Mouse (Mus musculus): Measurements from ENCODE around the gene Tnfrsf11a. TPM values are rescaled to one million over a fixed set of nuclear protein-coding genes. Genes with fewer than 3 reads are reported as not detected.

Tnfrsf11a gene
- polyA plus RNA-seq, 1 experiment from 2014 or later, result 0.95 TPM

DNA sequence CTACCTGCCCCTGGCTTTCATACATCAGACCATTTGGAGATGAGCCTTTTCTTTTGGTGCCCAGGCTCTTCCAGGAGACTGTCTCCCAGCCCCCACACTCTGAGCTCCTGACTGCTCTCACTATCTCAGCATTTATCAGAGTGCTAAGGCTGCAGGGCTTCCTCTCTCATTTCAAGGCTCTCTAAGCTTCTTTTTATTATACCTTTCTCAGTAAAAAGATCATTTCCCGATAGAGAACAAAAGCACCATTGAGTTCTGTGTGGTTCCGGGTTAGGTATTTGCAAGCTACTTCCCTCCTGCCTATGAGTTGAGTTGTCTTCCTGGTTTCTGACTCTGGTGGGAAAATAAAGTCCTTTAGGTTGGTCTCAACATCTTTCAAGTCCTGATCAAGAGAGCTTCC, 103.0 kb downstream of the Tnfrsf11a start:
- Histone ChIP-seq H3K4me3 (replicated peaks) (no peak overlapping the region), H3K9me3 (replicated peaks) (no peaks in the 10 kb centered on the region), H3K9ac (replicated peaks) (no peak overlapping the region), H3K27ac (replicated peaks) (no peak overlapping the region), H3K27me3 (replicated peaks) (0 out of 2 replicates have a peak, but pooled peaks cover 2% of the 10 kb centered on the region), H3K4me1 (peaks cover 9% of the 10 kb centered on the region; the same call in 1 of the 2 replicates), H3K4me2 (no peak overlapping the region), H3K36me3 (no peaks in the 10 kb centered on the region)
- 75% methylated on average over 2 of the region's 2 CpGs for WGBS
- no peak for ATAC-seq (ENCODE audit: low FRiP score)

DNA sequence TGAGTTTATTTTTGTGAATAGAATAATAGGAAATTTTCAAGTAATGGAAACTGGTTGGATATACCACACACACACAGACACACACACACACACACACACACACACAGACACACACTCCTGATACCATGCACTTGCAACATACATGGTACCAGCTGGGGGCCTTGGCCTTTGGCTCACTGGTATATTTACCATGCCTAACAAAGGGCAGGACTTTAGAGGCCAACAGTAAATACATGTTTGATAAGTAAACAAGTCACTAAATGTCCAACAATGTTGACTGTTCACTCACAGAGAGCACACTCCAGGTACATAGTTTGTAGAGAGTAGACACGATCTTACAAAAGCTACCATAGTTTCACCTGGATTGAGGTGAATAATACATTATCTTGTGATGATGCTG, 104.6 kb downstream of the Tnfrsf11a start:
- H3K27ac ChIP-seq (replicated peaks), result no peak overlapping the region
- WGBS, result 89% methylated on average over 1 of the region's 1 CpGs
- H3K9ac ChIP-seq (replicated peaks), result no peak overlapping the region
- no peak for ATAC-seq (ENCODE audit: low FRiP score)
- H3K4me3 ChIP-seq (replicated peaks), result no peak overlapping the region
- H3K9me3 ChIP-seq (replicated peaks), result no peaks in the 10 kb centered on the region
- no peak overlapping the region for H3K4me2 ChIP-seq
- H3K4me1 ChIP-seq, result peaks cover 9% of the 10 kb centered on the region; the same call in 1 of the 2 replicates
- no peaks in the 10 kb centered on the region for H3K36me3 ChIP-seq
- no peaks in the 10 kb centered on the region for H3K27me3 ChIP-seq (replicated peaks)

DNA sequence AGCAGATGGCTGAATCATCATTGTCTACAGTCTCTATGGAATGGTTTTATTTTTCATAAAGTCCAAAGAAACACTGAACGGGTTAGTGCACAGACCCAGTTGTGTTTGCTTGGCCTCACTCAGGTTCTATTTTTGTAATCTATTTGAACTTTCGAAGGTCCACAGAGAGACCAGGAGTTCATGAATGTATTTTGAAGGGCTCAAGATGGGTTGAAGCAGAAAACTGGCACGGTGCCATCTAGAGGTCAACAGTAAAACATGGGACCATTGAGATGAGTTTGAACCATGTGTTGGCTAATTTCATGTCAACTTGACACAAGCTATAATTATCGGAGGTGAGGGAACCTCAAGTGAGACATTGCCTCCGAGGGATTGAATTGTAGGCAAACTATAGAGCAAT, 105.1 kb downstream of the Tnfrsf11a start:
- Histone ChIP-seq H3K27me3 (replicated peaks) (no peaks in the 10 kb centered on the region), H3K4me3 (replicated peaks) (no peak overlapping the region), H3K4me2 (no peak overlapping the region), H3K4me1 (peaks cover 6% of the 10 kb centered on the region; the same call in 1 of the 2 replicates), H3K36me3 (no peaks in the 10 kb centered on the region), H3K9me3 (replicated peaks) (no peaks in the 10 kb centered on the region), H3K27ac (replicated peaks) (no peak overlapping the region), H3K9ac (replicated peaks) (no peak overlapping the region)
- no peak for ATAC-seq (ENCODE audit: low FRiP score)
- 83% methylated on average over 5 of the region's 5 CpGs for WGBS

- 65% methylated on average over 5 of the region's 5 CpGs for WGBS
- H3K9me3 ChIP-seq (replicated peaks), result no peaks in the 10 kb centered on the region
- no peak for ATAC-seq (ENCODE audit: low FRiP score)
These were observed 105.8 kb downstream of the Tnfrsf11a start for GRCm38 (mm10) chr1:105886358-105886757.

GRCm38 (mm10) chr1:105891032-105891725, 110.7 kb downstream of the Tnfrsf11a start:
- no peak overlapping the region for H3K4me3 ChIP-seq (replicated peaks)
- H3K27ac ChIP-seq (replicated peaks), result no peak overlapping the region
- 0 out of 2 replicates have a peak, but pooled peaks have one; percentile 27 for ATAC-seq (ENCODE audit: low FRiP score)
- H3K36me3 ChIP-seq, result no peaks in the 10 kb centered on the region
- H3K27me3 ChIP-seq (replicated peaks), result no peaks in the 10 kb centered on the region
- WGBS, result 39% methylated on average over 15 of the region's 15 CpGs
- H3K4me2 ChIP-seq, result no peak overlapping the region
- H3K4me1 ChIP-seq, result no peaks in the 10 kb centered on the region
- no peaks in the 10 kb centered on the region for H3K9me3 ChIP-seq (replicated peaks)
- no peak overlapping the region for H3K9ac ChIP-seq (replicated peaks)

More at GRCm38 (mm10) chr1:105886358-105886757, 105.8 kb downstream of the Tnfrsf11a start:
- no peak overlapping the region for H3K9ac ChIP-seq (replicated peaks)
- H3K27me3 ChIP-seq (replicated peaks), result no peaks in the 10 kb centered on the region
- no peaks in the 10 kb centered on the region for H3K4me1 ChIP-seq
- H3K27ac ChIP-seq (replicated peaks), result no peak overlapping the region
- no peak overlapping the region for H3K4me2 ChIP-seq
- H3K36me3 ChIP-seq, result no peaks in the 10 kb centered on the region
- H3K4me3 ChIP-seq (replicated peaks), result no peak overlapping the region

DNA sequence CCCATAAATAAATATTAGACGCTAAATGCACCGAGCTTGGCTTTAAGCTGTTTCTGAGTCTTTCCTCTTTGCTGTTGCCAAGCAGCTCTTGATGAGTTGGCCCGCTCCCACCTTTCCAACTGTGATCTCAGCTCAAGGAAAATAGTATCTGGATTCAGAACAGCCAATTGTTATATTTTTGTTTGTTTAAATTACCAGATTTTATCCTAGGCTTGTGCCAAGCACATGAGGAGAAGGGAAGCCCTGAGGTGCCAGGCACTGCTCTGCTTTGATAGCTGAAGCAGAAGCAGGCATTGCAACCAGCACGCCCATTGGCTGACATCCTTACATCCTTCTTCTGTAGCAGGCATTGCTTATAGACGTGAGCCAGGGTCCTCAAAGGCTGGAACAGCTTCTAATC, 114.5 kb downstream of the Tnfrsf11a start:
- H3K27ac ChIP-seq (replicated peaks), result no peak overlapping the region
- 87% methylated on average over 5 of the region's 5 CpGs for WGBS
- no peaks in the 10 kb centered on the region for H3K27me3 ChIP-seq (replicated peaks)
- H3K4me1 ChIP-seq, result no peaks in the 10 kb centered on the region
- no peak overlapping the region for H3K4me2 ChIP-seq
- no peaks in the 10 kb centered on the region for H3K36me3 ChIP-seq
- no peaks in the 10 kb centered on the region for H3K9me3 ChIP-seq (replicated peaks)
- H3K9ac ChIP-seq (replicated peaks), result no peak overlapping the region
- no peak for ATAC-seq (ENCODE audit: low FRiP score)
- H3K4me3 ChIP-seq (replicated peaks), result no peak overlapping the region

Other genes starting within 250 kb of the Tnfrsf11a start
- gene Pign, start 117.0 kb upstream of the Tnfrsf11a start, polyA plus RNA-seq (2015; fragmentation: Nextera tagmentation; extraction: Ambion mirVana), result 9.1 and 9.4 TPM in 2 replicates
- 35.2 and 39.8 TPM in 2 replicates for gene Relch, start 116.9 kb upstream of the Tnfrsf11a start, polyA plus RNA-seq (2015; fragmentation: Nextera tagmentation; extraction: Ambion mirVana)
- 2.4 and 3.1 TPM in 2 replicates for gene Zcchc2, start 209.7 kb downstream of the Tnfrsf11a start, polyA plus RNA-seq (2015; fragmentation: Nextera tagmentation; extraction: Ambion mirVana)